Mouse (Mus musculus) neural tube, embryonic 14.5 days (tissue): ENCODE measurements around the gene Krt81. TPM values are rescaled to one million over a fixed set of nuclear protein-coding genes. Genes with fewer than 3 reads are reported as not detected.

Source experiments
- ATAC-seq: fragments of 200-750 bp; cut with Nextera tagmentation; 2 replicates; pipeline ENCODE4 v1.8.0; 2017; ENCODE audit warnings: low read depth, mild to moderate bottlenecking, moderate TSS enrichment, moderate library complexity
- H3K27ac ChIP-seq: fragments of 300-500 bp; sonication (generic); 2 replicates; pipeline ENCODE4 v1.5.1; 2014; ENCODE audit warnings: low read depth, mild to moderate bottlenecking, control low read depth, low read length, moderate library complexity, mixed read lengths
- H3K27me3 ChIP-seq: fragments of 300-500 bp; sonication (generic); 2 replicates; pipeline ENCODE4 v1.6.1; 2014; ENCODE audit warnings: low read length; ENCODE audit not compliant: control insufficient read depth, insufficient read depth
- H3K36me3 ChIP-seq: fragments of 300-500 bp; sonication (generic); 2 replicates; pipeline ENCODE4 v1.6.1; 2014; ENCODE audit warnings: low read length, mixed read lengths; ENCODE audit not compliant: control insufficient read depth, insufficient read depth
- H3K4me1 ChIP-seq: fragments of 300-500 bp; sonication (generic); 2 replicates; pipeline ENCODE4 v1.6.1; 2014; ENCODE audit warnings: low read length; ENCODE audit not compliant: control insufficient read depth, insufficient read depth
- H3K4me2 ChIP-seq: fragments of 300-500 bp; sonication (generic); 2 replicates; pipeline ENCODE4 v1.6.1; 2014; ENCODE audit warnings: mild to moderate bottlenecking, low read depth, low read length, control low read depth
- H3K4me3 ChIP-seq: fragments of 300-500 bp; sonication (generic); 2 replicates; pipeline ENCODE4 v1.5.1; 2014; ENCODE audit warnings: low read depth, low read length, control low read depth, mixed read lengths
- H3K9ac ChIP-seq: fragments of 300-500 bp; sonication (generic); replicated peaks from 2 replicates; pipeline ENCODE4 v1.6.1; 2014; ENCODE audit warnings: low read depth, mild to moderate bottlenecking, control low read depth, low read length, mixed read lengths
- H3K9me3 ChIP-seq: fragments of 300-500 bp; sonication (generic); 2 replicates; pipeline ENCODE4 v1.6.1; 2016; ENCODE audit warnings: low read length; ENCODE audit not compliant: control insufficient read depth
- WGBS: fragments of 180-500 bp; shearing (Covaris S2); extraction: QIAGEN DNeasy Blood & Tissue Kit; methylation state at CpG from one replicate; pipeline ENCODE4 v1.1.7; 2014; 5-methylcytosine and 5-hydroxymethylcytosine counted together
- polyA plus RNA-seq: library from polyadenylated mRNA; unstranded; fragments of >200 nt; fragmentation: Nextera tagmentation; extraction: Ambion mirVana; gene quantifications from 2 replicates; pipeline ENCODE4 v1.2.1, GENCODE M21; 2014

Krt81 gene
- 0.17 TPM in 1 of 2 replicates, not detected in the other for polyA plus RNA-seq

- H3K9ac ChIP-seq = no peak within 1 kb of the TSS
- no peaks in the 10 kb centered on the region for H3K4me1 ChIP-seq
- H3K4me2 ChIP-seq = no peak within 1 kb of the TSS
- H3K27me3 ChIP-seq = no peaks in the 10 kb centered on the region
- WGBS = 71% methylated on average over 13 of the region's 13 CpGs
- no peaks in the 10 kb centered on the region for H3K36me3 ChIP-seq
- no peak within 1 kb of the TSS for H3K4me3 ChIP-seq
- ATAC-seq = no peak
- H3K27ac ChIP-seq = no peak within 1 kb of the TSS
- H3K9me3 ChIP-seq = no peaks in the 10 kb centered on the region
These were observed at the start of gene Krt81 for GRCm38 (mm10) chr15:101463651-101464050. Gene Krt81, minus strand, starts transcription at chr15:101463751.

- H3K27me3 ChIP-seq = no peaks in the 10 kb centered on the region
- WGBS = 81% methylated on average over 9 of the region's 9 CpGs
- H3K27ac ChIP-seq = no peak overlapping the region
- no peak overlapping the region for H3K4me2 ChIP-seq
- H3K4me1 ChIP-seq = no peaks in the 10 kb centered on the region
- H3K9ac ChIP-seq = no peak overlapping the region
- no peak overlapping the region for H3K4me3 ChIP-seq
- H3K36me3 ChIP-seq = no peaks in the 10 kb centered on the region
- no peak for ATAC-seq
- H3K9me3 ChIP-seq = no peaks in the 10 kb centered on the region
These were observed 44.7 kb upstream of the Krt81 start for GRCm38 (mm10) chr15:101508247-101508646.

- Histone ChIP-seq H3K36me3 (no peaks in the 10 kb centered on the region), H3K4me3 (no peak overlapping the region), H3K4me2 (no peak overlapping the region), H3K27ac (no peak overlapping the region), H3K9ac (no peak overlapping the region), H3K4me1 (no peaks in the 10 kb centered on the region), H3K27me3 (no peaks in the 10 kb centered on the region), H3K9me3 (no peaks in the 10 kb centered on the region)
- WGBS = 77% methylated on average over 14 of the region's 14 CpGs
- ATAC-seq = no peak
These were observed 43.6 kb upstream of the Krt81 start for GRCm38 (mm10) chr15:101506896-101507758.

GRCm38 (mm10) chr15:101497181-101497580 is 33.6 kb upstream of the Krt81 start:
- no peaks in the 10 kb centered on the region for H3K4me1 ChIP-seq
- 74% methylated on average over 2 of the region's 2 CpGs for WGBS
- no peaks in the 10 kb centered on the region for H3K9me3 ChIP-seq
- no peaks in the 10 kb centered on the region for H3K36me3 ChIP-seq
- no peak overlapping the region for H3K4me3 ChIP-seq
- ATAC-seq = no peak
- no peak overlapping the region for H3K9ac ChIP-seq
- no peak overlapping the region for H3K27ac ChIP-seq
- H3K27me3 ChIP-seq = no peaks in the 10 kb centered on the region
- H3K4me2 ChIP-seq = no peak overlapping the region

- no peak for ATAC-seq
- Histone ChIP-seq H3K9me3 (no peaks in the 10 kb centered on the region), H3K27me3 (no peaks in the 10 kb centered on the region), H3K36me3 (no peaks in the 10 kb centered on the region), H3K4me1 (no peaks in the 10 kb centered on the region), H3K4me2 (no peak overlapping the region), H3K9ac (no peak overlapping the region), H3K4me3 (no peak overlapping the region), H3K27ac (no peak overlapping the region)
- 83% methylated on average over 8 of the region's 8 CpGs for WGBS
These were observed 31.7 kb upstream of the Krt81 start for GRCm38 (mm10) chr15:101495266-101495665.

GRCm38 (mm10) chr15:101494203-101494602 is 30.7 kb upstream of the Krt81 start:
- 38% methylated on average over 1 of the region's 1 CpGs for WGBS
- Histone ChIP-seq H3K9ac (no peak overlapping the region), H3K36me3 (no peaks in the 10 kb centered on the region), H3K27ac (no peak overlapping the region), H3K4me3 (no peak overlapping the region), H3K4me2 (no peak overlapping the region), H3K4me1 (no peaks in the 10 kb centered on the region), H3K27me3 (no peaks in the 10 kb centered on the region), H3K9me3 (no peaks in the 10 kb centered on the region)
- no peak for ATAC-seq

- H3K9ac ChIP-seq = no peak overlapping the region
- ATAC-seq = no peak
- WGBS = 93% methylated on average over 6 of the region's 6 CpGs
- H3K27ac ChIP-seq = no peak overlapping the region
- no peak overlapping the region for H3K4me3 ChIP-seq
- H3K4me1 ChIP-seq = no peaks in the 10 kb centered on the region
- H3K9me3 ChIP-seq = no peaks in the 10 kb centered on the region
- H3K36me3 ChIP-seq = no peaks in the 10 kb centered on the region
- no peaks in the 10 kb centered on the region for H3K27me3 ChIP-seq
- H3K4me2 ChIP-seq = no peak overlapping the region
These were observed 30.2 kb upstream of the Krt81 start for GRCm38 (mm10) chr15:101493713-101494112.

- H3K9ac ChIP-seq = no peak overlapping the region
- WGBS = 59% methylated on average over 8 of the region's 8 CpGs
- no peaks in the 10 kb centered on the region for H3K27me3 ChIP-seq
- no peak for ATAC-seq
- no peaks in the 10 kb centered on the region for H3K36me3 ChIP-seq
- H3K4me3 ChIP-seq = no peak overlapping the region
- no peaks in the 10 kb centered on the region for H3K9me3 ChIP-seq
- no peak overlapping the region for H3K27ac ChIP-seq
- H3K4me2 ChIP-seq = no peak overlapping the region
- H3K4me1 ChIP-seq = no peaks in the 10 kb centered on the region
These were observed 29.2 kb upstream of the Krt81 start for GRCm38 (mm10) chr15:101492718-101493117.

- Histone ChIP-seq H3K4me3 (no peak within 1 kb of the TSS), H3K36me3 (no peaks in the 10 kb centered on the region), H3K4me2 (no peak within 1 kb of the TSS), H3K4me1 (no peaks in the 10 kb centered on the region), H3K9ac (no peak within 1 kb of the TSS), H3K27me3 (no peaks in the 10 kb centered on the region), H3K27ac (no peak within 1 kb of the TSS), H3K9me3 (no peaks in the 10 kb centered on the region)
- ATAC-seq = no peak
- 24% methylated on average over 6 of the region's 6 CpGs for WGBS
These were observed 27.9 kb upstream of the Krt81 start, which contains the start of gene Krt83 for GRCm38 (mm10) chr15:101491431-101491830. Gene Krt83, minus strand, starts transcription at chr15:101491512.
